In genomic region chr5:74702766-74703165, GRCm38 (mm10) we compare ENCODE assay signal across 8 mouse cellular contexts. TPM values are rescaled to one million over a fixed set of nuclear protein-coding genes. Genes with fewer than 3 reads are reported as not detected.
A peak's percentile ranks its signal among the peaks of the same experiment; 100 is the strongest.
DNase-seq lines count a peak whose midpoint lies in the region; ATAC-seq lines count a peak whose summit lies in the region.

Gene Lnx1 (minus strand): TSS chr5:74702912.

- no peaks in the 10 kb centered on the region for H3K4me1 ChIP-seq in midbrain, embryonic 11.5 days (ENCODE audit: control insufficient read depth, insufficient read depth, low read length)

- H3K4me2 ChIP-seq in midbrain, embryonic 11.5 days: no peak within 1 kb of the TSS

- 53% methylated on average over 11 of the region's 11 CpGs for WGBS in midbrain, embryonic 11.5 days

- H3K9me3 ChIP-seq in midbrain, embryonic 11.5 days (ENCODE audit: control insufficient read depth, low read length): no peaks in the 10 kb centered on the region

- no peak for ATAC-seq in midbrain, embryonic 11.5 days (ENCODE audit: low FRiP score)
- ATAC-seq in megakaryocyte progenitor cell, adult 5-6 weeks (replicated peaks; ENCODE audit: poor library complexity): no peak

- no peak within 1 kb of the TSS for H3K4me3 ChIP-seq in midbrain, embryonic 11.5 days (ENCODE audit: low read depth, low read length)

- intact Hi-C loops in heart, postnatal 25 days (cut with DNase I): loop anchor here (2.0 to 10.0 kb wide), 3 partner anchors 18 to 452 kb away; partner anchors contain the start of gene Pdgfra

- H3K9ac ChIP-seq in midbrain, embryonic 11.5 days (ENCODE audit: low read length): no peak within 1 kb of the TSS

- peak; percentile 38 to 56 for DNase-seq in urinary bladder, adult 18-20 months (ENCODE audit: low spot score in 2 of 2)
- no peak for DNase-seq in urinary bladder, postnatal 4 days (ENCODE audit: low spot score in 2 of 2)
- DNase-seq in heart, postnatal 25 days (ENCODE audit: low spot score): peak; percentile 28
- no peak for DNase-seq in layer of hippocampus, postnatal 25 days (ENCODE audit: extremely low spot score in 1 of 2, low spot score in 1 of 2)
- peak; percentile 67 for DNase-seq in midbrain, embryonic 11.5 days (ENCODE audit: low spot score, missing footprints)
- DNase-seq in MN1 (ENCODE audit: low spot score): no peak
- no peak for DNase-seq in cerebellum, postnatal 14 days

- no peaks in the 10 kb centered on the region for H3K27me3 ChIP-seq in midbrain, embryonic 11.5 days (ENCODE audit: control insufficient read depth, insufficient read depth, low read length)

- H3K36me3 ChIP-seq in midbrain, embryonic 11.5 days (ENCODE audit: control insufficient read depth, insufficient read depth, low read length): no peaks in the 10 kb centered on the region

- no peak within 1 kb of the TSS for H3K27ac ChIP-seq in midbrain, embryonic 11.5 days (ENCODE audit: low read depth, low read length)

RNA-seq across cellular contexts. Expression of gene Lnx1, which starts in this region (rescaled TPM):
- total RNA-seq in heart, postnatal 25 days (2021): 1 to 10 TPM; 6.7 to 9.5 TPM
- total RNA-seq in layer of hippocampus, postnatal 25 days (2021): 10 to 100 TPM; 12.1 to 14.9 TPM
- 0.51 and 0.74 TPM in 2 replicates for polyA plus RNA-seq in midbrain, embryonic 11.5 days (2014; fragmentation: Nextera tagmentation; extraction: Ambion mirVana)
- total RNA-seq in megakaryocyte progenitor cell, adult 5-6 weeks (2015): 0.10 TPM in 1 of 2 replicates, not detected in the other
- total RNA-seq in megakaryocyte progenitor cell, adult 5-6 weeks (2017): not detected in 2 replicates

Comparison
In these comparisons a context has a peak if more than half of its experiments do, and no peak if none do; other contexts are left out.
1. RNA of gene Lnx1 (total RNA-seq): 12.1 to 14.9 TPM in layer of hippocampus, postnatal 25 days and 6.7 to 9.5 TPM in heart, postnatal 25 days; 0.10 TPM in megakaryocyte progenitor cell, adult 5-6 weeks; every median in the first group is over 4 times any median in the second.
2. DNase-seq: peak in urinary bladder, adult 18-20 months (2 of 2) and heart, postnatal 25 days (single experiment); none in urinary bladder, postnatal 4 days (0 of 2), layer of hippocampus, postnatal 25 days (0 of 2), MN1 (single experiment) and cerebellum, postnatal 14 days (0 of 2).
3. Peak in DNase-seq in midbrain, embryonic 11.5 days; RNA of the gene not detected or under 1 TPM.